Mouse (Mus musculus) kidney, postnatal 0 days (tissue): ENCODE results near the gene Gm42715. TPM values are rescaled to one million over a fixed set of nuclear protein-coding genes. Genes with fewer than 3 reads are reported as not detected.

Experiments
- ATAC-seq: fragments of 200-750 bp; cut with Nextera tagmentation; replicated peaks from 2 replicates; pipeline ENCODE4 v1.8.0; 2017; ENCODE audit warnings: low read depth, moderate number of reproducible peaks, moderate TSS enrichment, moderate library complexity; ENCODE audit not compliant: low FRiP score
- DNase-seq: peaks from one replicate; pipeline ENCODE4 v3.0.0-alpha.2; 2016; ENCODE audit warnings: low spot score
- H3K27ac ChIP-seq: fragments of 300-500 bp; sonication (generic); 2 replicates; pipeline ENCODE4 v1.5.1; 2014; ENCODE audit warnings: mild to moderate bottlenecking
- H3K27me3 ChIP-seq: fragments of 300-500 bp; sonication (generic); 2 replicates; pipeline ENCODE4 v1.6.1; 2014; ENCODE audit warnings: low read length, mixed read lengths; ENCODE audit not compliant: insufficient read depth
- H3K36me3 ChIP-seq: fragments of 300-500 bp; sonication (generic); 2 replicates; pipeline ENCODE4 v1.6.1; 2014; ENCODE audit warnings: low read length, mixed read lengths; ENCODE audit not compliant: insufficient read depth
- H3K4me1 ChIP-seq: fragments of 300-500 bp; sonication (generic); replicated peaks from 2 replicates; pipeline ENCODE4 v1.6.1; 2014; ENCODE audit warnings: antibody characterized with exemption, low read length, mixed read lengths; ENCODE audit not compliant: insufficient read depth
- H3K4me2 ChIP-seq: fragments of 300-500 bp; sonication (generic); 2 replicates; pipeline ENCODE4 v1.6.1; 2014; ENCODE audit warnings: mild to moderate bottlenecking, low read length, moderate library complexity, mixed read lengths
- H3K4me3 ChIP-seq: fragments of 300-500 bp; sonication (generic); replicated peaks from 2 replicates; pipeline ENCODE4 v1.5.1; 2014; ENCODE audit warnings: low read depth, low read length
- H3K9ac ChIP-seq: fragments of 300-500 bp; sonication (generic); 2 replicates; pipeline ENCODE4 v1.6.1; 2014; ENCODE audit warnings: low read depth, low read length
- H3K9me3 ChIP-seq: fragments of 300-500 bp; sonication (generic); replicated peaks from 2 replicates; pipeline ENCODE4 v1.6.1; 2016; ENCODE audit warnings: low read length, inconsistent platforms, mixed read lengths
- CTCF ChIP-seq: IDR thresholded peaks from 2 replicates; pipeline ENCODE4 v1.5.1; 2016; ENCODE audit warnings: antibody characterized with exemption, low read depth, mild to moderate bottlenecking, moderate library complexity
- WGBS: fragments of 180-500 bp; shearing (Covaris S2); extraction: QIAGEN DNeasy Blood & Tissue Kit; methylation state at CpG from one replicate; pipeline ENCODE4 v1.1.7; 2014; 5-methylcytosine and 5-hydroxymethylcytosine counted together
- polyA plus RNA-seq: library from polyadenylated mRNA; unstranded; fragments of >200 nt; fragmentation: Nextera tagmentation; extraction: Ambion mirVana; gene quantifications from 2 replicates; pipeline ENCODE4 v1.2.1, GENCODE M21; 2015

The Gm42715 gene
- polyA plus RNA-seq = 10.9 and 11.4 TPM in 2 replicates

- Histone ChIP-seq H3K9ac (no peak within 1 kb of the TSS), H3K4me3 (no peak within 1 kb of the TSS), H3K4me1 (no peaks in the 10 kb centered on the region), H3K36me3 (peaks cover 57% of the 10 kb centered on the region), H3K9me3 (no peaks in the 10 kb centered on the region), H3K4me2 (no peak within 1 kb of the TSS), H3K27ac (no peak within 1 kb of the TSS), H3K27me3 (no peaks in the 10 kb centered on the region)
- DNase-seq (no peak), ATAC-seq (no peak)
- WGBS = over 99% methylated on average over 3 of the region's 3 CpGs
- TF ChIP-seq CTCF = no peak
Observed at GRCm38 (mm10) chr7:127519284-127519683, at the start of gene Gm42715. TSS of gene Gm42715 (plus strand) at chr7:127519584.

GRCm38 (mm10) chr7:127470011-127470715 is 49.2 kb upstream of the Gm42715 start:
- H3K4me2 ChIP-seq = peak overlapping the region; percentile 91
- H3K36me3 ChIP-seq = peaks cover 16% of the 10 kb centered on the region; the same call in 1 of the 2 replicates
- no peaks in the 10 kb centered on the region for H3K27me3 ChIP-seq
- H3K9me3 ChIP-seq = no peaks in the 10 kb centered on the region
- TF ChIP-seq CTCF = no peak
- no peak for ATAC-seq
- peak; percentile 4 for DNase-seq
- H3K27ac ChIP-seq = peak overlapping the region; percentile 99
- peaks cover 14% of the 10 kb centered on the region; the same call in 1 of the 2 replicates for H3K4me1 ChIP-seq
- H3K9ac ChIP-seq = peak overlapping the region; percentile 62
- WGBS = 9% methylated on average over 10 of the region's 10 CpGs
- peak overlapping the region; percentile 86 for H3K4me3 ChIP-seq

- H3K9me3 ChIP-seq = no peaks in the 10 kb centered on the region
- DNase-seq (peak; percentile 99), ATAC-seq (peak; percentile 92)
- no peaks in the 10 kb centered on the region for H3K27me3 ChIP-seq
- peaks cover 14% of the 10 kb centered on the region; the same call in 1 of the 2 replicates for H3K4me1 ChIP-seq
- peak overlapping the region; percentile 91 for H3K4me2 ChIP-seq
- H3K9ac ChIP-seq = peak overlapping the region; percentile 87
- no peak for TF ChIP-seq CTCF
- peak overlapping the region; percentile 99 for H3K27ac ChIP-seq
- H3K36me3 ChIP-seq = peaks cover 24% of the 10 kb centered on the region; the same call in 1 of the 2 replicates
- peak overlapping the region; percentile 86 for H3K4me3 ChIP-seq
- WGBS = 1% methylated on average over 45 of the region's 46 CpGs
Observed at GRCm38 (mm10) chr7:127470743-127471645, 48.4 kb upstream of the Gm42715 start.

- Histone ChIP-seq H3K4me3 (peak overlapping the region; percentile 86), H3K36me3 (peaks cover 30% of the 10 kb centered on the region; the same call in 1 of the 2 replicates), H3K4me1 (peaks cover 14% of the 10 kb centered on the region; the same call in 1 of the 2 replicates), H3K9ac (peak overlapping the region; percentile 87), H3K4me2 (peak overlapping the region; percentile 91), H3K27me3 (no peaks in the 10 kb centered on the region), H3K9me3 (no peaks in the 10 kb centered on the region), H3K27ac (peak overlapping the region; percentile 99)
- DNase-seq (no peak), ATAC-seq (peak; percentile 52; the same call in 1 of the 2 replicates)
- peak; percentile 19; the same call in 1 of the 2 replicates for TF ChIP-seq CTCF
- WGBS = 2% methylated on average over 20 of the region's 25 CpGs
Observed at GRCm38 (mm10) chr7:127471646-127472010, 47.8 kb upstream of the Gm42715 start.

GRCm38 (mm10) chr7:127472060-127472459 is 47.3 kb upstream of the Gm42715 start:
- TF ChIP-seq CTCF = no peak
- WGBS = 0% methylated on average over 7 of the region's 7 CpGs
- DNase-seq = peak; percentile 59
- Histone ChIP-seq H3K27me3 (no peaks in the 10 kb centered on the region), H3K9me3 (no peaks in the 10 kb centered on the region), H3K9ac (peak overlapping the region; percentile 87), H3K36me3 (peaks cover 30% of the 10 kb centered on the region; the same call in 1 of the 2 replicates), H3K4me2 (peak overlapping the region; percentile 91), H3K27ac (peak overlapping the region; percentile 99), H3K4me3 (peak overlapping the region; percentile 86), H3K4me1 (peaks cover 14% of the 10 kb centered on the region; the same call in 1 of the 2 replicates)
- no peak for ATAC-seq

GRCm38 (mm10) chr7:127473705-127474104 is 45.7 kb upstream of the Gm42715 start:
- H3K27ac ChIP-seq = no peak overlapping the region; the same call in 1 of the 2 replicates
- no peaks in the 10 kb centered on the region for H3K27me3 ChIP-seq
- 88% methylated on average over 5 of the region's 5 CpGs for WGBS
- ATAC-seq (no peak), DNase-seq (peak; percentile 38)
- no peak overlapping the region for H3K4me3 ChIP-seq
- H3K9ac ChIP-seq = no peak overlapping the region
- H3K9me3 ChIP-seq = no peaks in the 10 kb centered on the region
- TF ChIP-seq CTCF = peak; percentile 50; the same call in 1 of the 2 replicates
- no peak overlapping the region for H3K4me2 ChIP-seq
- H3K4me1 ChIP-seq = peaks cover 14% of the 10 kb centered on the region; the same call in 1 of the 2 replicates
- H3K36me3 ChIP-seq = peaks cover 24% of the 10 kb centered on the region; the same call in 1 of the 2 replicates
